Mouse (Mus musculus) spleen, adult 18-20 months (tissue): ENCODE measurements around the gene Sstr2.
"Not testable (repeated sequence)": the region's sequence is repeated elsewhere in the genome, so short reads cannot be mapped to it uniquely, and the experiment has no call there.

Experiments
- DNase-seq, 2 experiments: peaks; one replicate each; pipeline ENCODE4 v3.0.0; 2022; ENCODE audit warnings: mixed read lengths in 2 of 2

Sstr2 gene

DNA sequence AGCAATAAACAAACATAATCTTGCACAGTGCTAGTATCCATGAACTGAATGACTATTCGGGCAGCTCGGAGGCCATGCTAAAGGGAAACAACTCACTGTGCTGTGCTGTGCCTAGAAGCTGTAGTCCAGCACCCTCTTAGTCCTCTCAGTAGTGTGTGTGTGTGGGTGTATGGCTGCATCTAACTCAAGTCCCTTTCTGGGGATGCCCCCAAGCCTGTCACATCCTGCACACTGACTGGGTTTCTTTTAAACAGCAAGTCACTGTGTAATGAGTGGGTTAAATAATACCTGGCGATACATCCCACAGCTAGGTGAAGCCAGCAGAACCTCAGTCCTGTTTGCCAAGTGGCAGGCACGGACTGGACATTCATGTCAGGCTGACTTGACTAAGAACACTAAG, 39.6 kb downstream of the Sstr2 start:
- DNase-seq = no peak

DNA sequence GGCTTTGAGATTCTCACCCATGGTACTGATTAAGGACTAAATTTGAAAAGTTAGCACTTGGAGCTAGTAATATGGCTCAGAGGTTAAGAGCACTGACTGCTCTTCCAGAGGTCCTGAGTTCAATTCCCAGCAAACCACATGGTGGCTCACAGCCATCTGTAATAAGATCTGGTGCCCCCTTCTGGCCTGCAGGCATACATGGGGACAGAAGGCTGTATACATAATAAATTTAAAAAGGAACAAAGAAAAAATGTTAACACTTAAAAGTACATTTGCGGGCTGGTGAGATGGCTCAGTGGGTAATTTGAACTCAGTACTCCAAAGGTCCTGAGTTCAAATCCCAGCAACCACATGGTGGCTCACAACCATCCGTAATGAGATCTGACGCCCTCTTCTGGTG, 41.1 kb downstream of the Sstr2 start:
- DNase-seq = not testable (repeated sequence)

DNA sequence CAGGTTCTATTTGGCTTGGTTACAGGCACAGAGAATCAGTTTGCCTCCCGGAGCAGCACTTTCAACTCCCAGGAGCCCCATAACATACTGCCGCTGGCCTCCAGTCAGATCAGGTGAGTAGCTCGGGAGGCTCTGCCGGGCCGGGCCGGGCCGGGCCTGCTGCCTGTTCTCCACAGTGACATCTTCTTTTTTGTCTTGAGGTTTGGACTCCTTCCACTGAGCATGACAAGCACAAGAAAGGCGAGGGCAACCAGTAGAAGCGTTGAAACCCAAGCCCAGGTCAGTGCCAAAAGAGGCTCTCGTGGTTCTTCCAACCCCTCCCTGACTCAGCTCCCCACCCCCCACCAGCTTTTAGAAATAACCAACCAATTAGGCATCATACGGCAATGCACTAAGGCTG, 41.8 kb downstream of the Sstr2 start:
- DNase-seq = no peak

DNA sequence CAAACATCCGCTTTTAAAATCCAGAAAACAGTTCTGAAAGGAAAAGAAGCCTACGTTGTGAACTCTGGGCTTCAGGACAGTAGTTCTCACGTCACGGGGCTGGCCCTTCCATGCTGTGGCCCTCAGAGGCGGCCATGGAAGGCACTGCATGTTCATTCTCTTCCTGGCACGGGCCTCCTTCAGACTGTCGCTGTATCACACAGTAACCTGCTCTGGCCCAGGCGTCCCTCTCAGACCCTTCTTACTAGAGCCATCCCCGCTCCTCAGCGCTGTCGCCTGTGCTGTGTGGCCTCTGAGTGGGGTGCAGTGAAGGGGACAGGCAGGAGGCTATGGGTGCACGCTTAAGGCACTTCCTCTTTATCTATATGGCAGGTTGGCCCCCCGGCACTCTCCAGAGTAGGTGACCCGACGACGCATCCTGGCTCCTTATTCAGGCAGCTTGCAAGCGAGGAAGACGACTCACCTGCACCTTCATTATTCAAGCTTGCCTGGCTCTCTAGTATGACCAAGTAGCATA, 42.8 kb downstream of the Sstr2 start:
- no peak for DNase-seq

- no peak for DNase-seq
Measured at GRCm38 (mm10) chr11:113664279-113664678, 45.1 kb downstream of the Sstr2 start.

DNA sequence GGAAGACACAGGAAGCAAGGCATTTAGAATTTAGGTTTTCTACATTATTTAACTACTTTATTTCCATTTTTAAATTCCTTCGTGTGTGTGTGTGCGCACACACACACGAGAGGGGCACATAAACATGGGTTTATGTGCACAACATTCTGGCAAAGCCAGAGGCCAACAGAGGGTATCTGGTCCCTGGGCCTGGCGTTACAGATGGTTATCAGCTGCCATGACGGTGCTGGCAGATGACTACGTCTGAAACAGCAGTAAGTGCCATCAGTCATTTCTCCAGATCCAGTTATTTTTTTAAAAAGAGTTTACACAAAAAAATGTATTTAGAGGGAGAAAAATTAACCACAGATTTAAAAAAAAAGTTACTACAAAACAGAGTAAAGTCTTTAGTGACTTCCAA, 47.1 kb downstream of the Sstr2 start:
- no peak for DNase-seq

DNA sequence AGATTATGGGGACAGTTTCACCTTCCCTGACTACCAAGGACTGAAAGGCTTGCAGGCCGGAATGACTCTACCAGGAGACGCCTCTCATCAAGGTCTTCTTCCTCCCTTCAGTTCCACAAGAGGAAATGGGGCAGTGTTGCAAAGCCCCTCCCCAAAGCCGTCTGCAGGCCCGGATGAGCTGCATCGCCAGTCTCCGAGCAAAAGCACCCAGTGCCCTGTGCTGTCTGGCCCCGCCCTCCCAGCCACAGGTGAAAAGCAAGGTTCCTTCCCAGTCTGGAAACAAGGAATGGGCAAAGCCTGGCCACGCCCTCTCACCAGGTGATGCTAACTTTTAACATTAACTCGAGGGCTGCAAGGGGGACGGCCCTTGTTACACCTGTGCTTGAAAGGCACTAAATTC, 47.5 kb downstream of the Sstr2 start:
- DNase-seq = no peak

- DNase-seq = no peak
Measured at GRCm38 (mm10) chr11:113667122-113667521, 48.0 kb downstream of the Sstr2 start.

- no peak for DNase-seq
Measured at GRCm38 (mm10) chr11:113667704-113668103, 48.6 kb downstream of the Sstr2 start.

DNA sequence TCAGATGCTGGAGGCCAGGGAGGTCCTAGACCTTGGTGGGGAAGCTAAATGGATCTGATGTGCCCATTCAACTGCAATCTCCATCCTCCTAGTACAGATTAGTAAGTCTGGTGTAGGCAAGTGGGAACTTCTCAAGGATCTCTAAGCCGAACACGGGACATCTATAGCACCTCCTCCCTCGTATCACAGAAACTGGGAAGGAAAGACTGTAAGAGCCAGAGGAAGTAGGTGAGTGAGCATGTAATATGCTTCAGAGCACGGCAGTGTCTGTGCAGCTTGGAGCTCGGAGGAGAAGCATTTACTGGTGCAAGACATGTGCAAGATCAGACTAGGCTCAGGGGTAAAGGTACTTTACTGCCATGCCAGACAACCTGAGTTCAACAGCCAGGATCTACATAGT, 49.7 kb downstream of the Sstr2 start:
- no peak for DNase-seq

GRCm38 (mm10) chr11:113669711-113670110, 50.6 kb downstream of the Sstr2 start:
- no peak for DNase-seq

- DNase-seq = no peak
Measured at GRCm38 (mm10) chr11:113673614-113674013, 54.5 kb downstream of the Sstr2 start.

DNA sequence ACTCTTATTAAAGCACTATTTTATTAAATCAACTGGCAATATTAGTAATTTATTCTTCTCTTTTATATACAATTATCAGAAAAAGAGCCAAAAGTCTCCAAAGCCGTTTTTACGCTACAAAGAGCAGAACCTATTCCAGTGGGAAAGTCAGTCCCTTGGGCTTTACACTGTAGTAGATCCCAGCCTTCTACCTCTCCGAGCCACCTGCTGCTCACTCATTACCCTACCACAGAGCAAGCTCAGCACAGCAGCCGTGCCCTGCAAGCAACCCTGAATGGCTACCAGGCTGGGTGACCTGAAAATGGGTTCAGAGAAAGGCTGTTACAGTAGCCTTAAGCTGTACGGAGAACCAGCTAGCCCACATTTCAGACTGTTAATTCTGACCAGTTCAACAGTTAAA, 55.5 kb downstream of the Sstr2 start:
- no peak for DNase-seq
